Mouse (Mus musculus): ENCODE data around the gene Lin7b.
"Not testable (repeated sequence)": the region's sequence is repeated elsewhere in the genome, so short reads cannot be mapped to it uniquely, and the experiment has no call there.

Gene Lin7b

GRCm38 (mm10) chr7:45370475-45371311 is at the start of gene Lin7b:
Lin7b (minus strand) TSS chr7:45370583.
- DNase-seq (ENCODE audit: low spot score), result no peak

- DNase-seq (ENCODE audit: low spot score), result no peak
Measured at GRCm38 (mm10) chr7:45417962-45418492, 47.6 kb upstream of the Lin7b start.

DNA sequence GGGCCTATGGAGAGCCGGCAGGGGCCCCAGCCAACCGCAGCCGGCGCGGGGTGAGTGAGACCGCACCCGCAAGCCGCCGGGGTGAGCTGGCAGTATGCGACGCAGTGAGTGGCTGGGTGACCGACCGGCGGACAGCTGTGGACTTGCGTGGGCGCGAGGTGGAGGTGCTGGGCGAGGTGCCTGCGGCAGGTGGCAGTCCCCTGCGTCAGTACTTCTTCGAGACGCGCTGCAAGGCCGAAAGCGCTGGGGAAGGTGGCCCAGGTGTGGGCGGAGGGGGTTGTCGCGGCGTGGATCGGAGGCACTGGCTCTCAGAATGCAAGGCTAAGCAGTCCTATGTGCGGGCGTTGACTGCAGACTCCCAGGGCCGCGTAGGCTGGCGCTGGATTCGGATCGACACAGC is 45.3 kb upstream of the Lin7b start:
- DNase-seq (ENCODE audit: low spot score), result no peak

GRCm38 (mm10) chr7:45414740-45415224 is 44.4 kb upstream of the Lin7b start:
- no peak for DNase-seq (ENCODE audit: low spot score)

- DNase-seq (ENCODE audit: low spot score), result no peak
Measured at GRCm38 (mm10) chr7:45413864-45414739, 43.7 kb upstream of the Lin7b start.

DNA sequence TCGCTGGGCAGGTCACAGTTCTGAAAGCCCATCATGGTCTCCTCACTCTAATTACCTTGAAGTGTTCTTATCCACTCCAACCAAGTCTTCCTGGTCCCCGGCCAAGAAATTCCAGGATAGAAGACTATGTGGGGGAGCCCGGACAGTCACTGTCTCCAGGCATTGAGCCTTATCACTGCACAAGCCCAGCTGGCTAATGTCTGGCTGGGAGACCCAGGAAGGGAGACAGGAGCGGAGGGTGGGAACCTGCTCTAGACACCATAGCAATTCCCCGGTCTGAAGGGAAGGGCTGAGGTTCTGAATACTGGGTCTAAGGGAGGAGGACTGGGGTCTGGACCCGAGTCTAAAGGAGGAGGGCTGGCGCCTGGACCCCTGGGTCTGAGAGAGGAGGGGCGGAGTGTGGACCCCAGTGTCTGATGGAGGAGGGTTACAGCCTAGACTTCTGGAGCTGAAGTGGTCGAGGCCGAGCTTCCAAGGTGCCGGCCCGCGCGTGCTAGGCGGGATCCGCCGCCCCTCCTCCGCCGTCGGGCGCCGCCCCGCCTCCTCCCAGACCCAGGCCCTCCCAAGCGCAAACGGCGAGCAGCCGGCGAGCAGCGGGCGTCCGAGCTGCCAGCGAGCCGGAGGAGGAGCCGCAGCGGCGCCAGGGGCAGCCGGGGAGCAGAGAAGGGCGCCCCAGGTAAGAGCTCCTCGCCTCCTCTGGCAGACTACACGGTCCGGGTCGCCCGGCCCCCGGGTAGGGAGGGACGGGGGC is 42.9 kb upstream of the Lin7b start, which contains the start of gene Ntf5:
Gene Ntf5 (plus strand): TSS at position 583 of the 751 bp plus-strand sequence.
- peak; percentile 70 for DNase-seq (ENCODE audit: low spot score)

- DNase-seq (ENCODE audit: low spot score), result no peak
Measured at GRCm38 (mm10) chr7:45412421-45412820, 42.0 kb upstream of the Lin7b start.

DNA sequence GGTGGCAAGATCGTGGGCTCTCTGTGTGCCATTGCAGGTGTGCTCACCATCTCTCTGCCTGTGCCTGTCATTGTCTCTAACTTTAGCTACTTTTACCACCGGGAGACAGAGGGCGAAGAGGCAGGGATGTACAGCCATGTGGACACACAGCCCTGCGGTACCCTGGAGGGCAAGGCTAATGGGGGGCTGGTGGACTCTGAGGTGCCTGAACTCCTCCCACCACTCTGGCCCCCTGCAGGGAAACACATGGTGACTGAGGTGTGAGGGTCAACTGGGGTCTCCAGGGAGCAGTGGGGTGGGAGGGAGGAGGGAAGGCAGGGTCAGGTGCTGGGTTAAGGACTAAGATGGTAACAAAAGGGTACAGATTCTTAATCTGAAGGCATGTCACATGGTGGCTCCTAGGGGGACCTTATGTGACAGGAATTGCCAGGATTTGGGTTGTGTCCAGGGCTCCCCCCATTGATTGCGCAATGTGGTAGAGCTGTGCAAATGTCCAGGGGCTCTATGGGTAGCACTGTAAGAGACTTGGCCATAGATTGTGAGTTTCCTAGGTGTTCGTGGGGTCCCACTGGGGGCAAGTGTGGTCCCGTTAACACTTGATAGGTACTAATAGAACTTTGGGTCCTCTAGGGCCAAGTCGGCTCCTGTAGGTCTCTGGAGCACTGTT is 39.2 kb upstream of the Lin7b start:
- DNase-seq (ENCODE audit: low spot score), result no peak

- DNase-seq (ENCODE audit: low spot score), result no peak
Measured at GRCm38 (mm10) chr7:45408949-45409348, 38.6 kb upstream of the Lin7b start.

DNA sequence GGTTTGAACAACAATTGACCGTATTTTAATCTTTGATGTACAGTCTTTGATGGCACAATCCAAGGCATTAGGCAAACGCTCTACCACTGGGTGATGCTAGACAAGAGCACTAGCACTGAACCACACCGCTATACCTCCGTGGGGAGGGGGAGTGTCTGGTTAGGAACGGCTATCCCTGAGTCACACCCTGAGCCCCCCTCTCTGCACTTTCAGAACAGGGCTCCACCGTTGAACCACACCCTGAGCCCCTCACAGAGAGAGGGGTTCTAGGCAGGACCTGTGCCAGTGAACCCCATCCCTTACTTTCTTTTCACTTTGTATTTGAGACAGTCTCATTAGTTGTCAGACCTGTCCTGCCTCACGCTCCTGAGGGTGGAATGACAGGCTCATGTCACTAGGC is 38.0 kb upstream of the Lin7b start:
- DNase-seq (ENCODE audit: low spot score), result no peak

GRCm38 (mm10) chr7:45407836-45408235 is 37.5 kb upstream of the Lin7b start:
- DNase-seq (ENCODE audit: low spot score), result no peak

GRCm38 (mm10) chr7:45406157-45407156 is 36.1 kb upstream of the Lin7b start:
- DNase-seq (ENCODE audit: low spot score), result no peak

DNA sequence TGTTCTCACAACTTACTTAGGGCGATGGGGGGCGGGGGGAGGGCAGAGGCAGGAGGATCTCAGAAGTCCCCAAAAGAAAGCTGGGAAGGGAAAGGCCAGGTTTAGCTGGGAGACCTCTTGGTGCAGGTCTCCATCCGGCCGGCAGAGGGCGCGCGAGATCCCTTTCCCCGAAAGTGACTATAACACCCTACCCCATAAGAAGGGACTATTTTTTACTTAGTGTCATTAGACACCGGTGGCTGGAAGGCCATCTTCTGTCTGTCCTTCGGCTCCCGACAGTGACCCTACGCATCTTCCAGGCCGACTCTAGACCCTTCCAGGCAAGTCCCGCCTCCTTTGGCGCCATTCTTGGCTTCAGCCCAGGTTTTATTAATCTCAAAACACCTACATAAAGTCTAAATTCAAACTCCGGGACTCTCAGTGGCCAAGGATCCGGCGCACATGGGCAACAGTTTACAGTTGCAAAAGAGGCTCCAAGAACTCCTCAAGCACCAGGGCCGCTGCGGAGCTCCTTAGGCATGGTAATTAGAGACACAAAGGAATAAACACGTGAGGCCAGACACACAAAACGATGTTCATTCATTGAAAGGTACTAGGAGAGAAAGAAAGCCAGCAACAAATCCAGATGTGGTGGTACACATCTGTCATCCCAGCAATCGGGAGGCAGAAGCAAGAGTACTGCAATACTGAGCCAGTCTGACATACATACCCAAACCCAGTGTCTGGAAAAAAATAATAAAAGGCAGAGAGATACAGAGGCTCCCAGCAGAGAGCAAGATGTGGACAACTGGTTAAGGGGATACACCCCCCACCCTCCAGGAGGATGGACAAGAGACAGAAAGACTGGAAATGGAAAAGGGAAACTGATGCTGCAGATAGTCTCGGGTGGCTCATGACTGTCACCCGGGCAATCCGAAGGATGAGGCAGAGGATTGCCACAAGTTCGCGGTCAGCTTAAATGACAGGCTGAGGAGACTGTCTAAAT is 35.0 kb upstream of the Lin7b start, which contains the start of gene Kcna7:
Gene Kcna7 (plus strand): TSS at position 563 of the 985 bp plus-strand sequence.
- DNase-seq (ENCODE audit: low spot score), result peak; percentile 49

DNA sequence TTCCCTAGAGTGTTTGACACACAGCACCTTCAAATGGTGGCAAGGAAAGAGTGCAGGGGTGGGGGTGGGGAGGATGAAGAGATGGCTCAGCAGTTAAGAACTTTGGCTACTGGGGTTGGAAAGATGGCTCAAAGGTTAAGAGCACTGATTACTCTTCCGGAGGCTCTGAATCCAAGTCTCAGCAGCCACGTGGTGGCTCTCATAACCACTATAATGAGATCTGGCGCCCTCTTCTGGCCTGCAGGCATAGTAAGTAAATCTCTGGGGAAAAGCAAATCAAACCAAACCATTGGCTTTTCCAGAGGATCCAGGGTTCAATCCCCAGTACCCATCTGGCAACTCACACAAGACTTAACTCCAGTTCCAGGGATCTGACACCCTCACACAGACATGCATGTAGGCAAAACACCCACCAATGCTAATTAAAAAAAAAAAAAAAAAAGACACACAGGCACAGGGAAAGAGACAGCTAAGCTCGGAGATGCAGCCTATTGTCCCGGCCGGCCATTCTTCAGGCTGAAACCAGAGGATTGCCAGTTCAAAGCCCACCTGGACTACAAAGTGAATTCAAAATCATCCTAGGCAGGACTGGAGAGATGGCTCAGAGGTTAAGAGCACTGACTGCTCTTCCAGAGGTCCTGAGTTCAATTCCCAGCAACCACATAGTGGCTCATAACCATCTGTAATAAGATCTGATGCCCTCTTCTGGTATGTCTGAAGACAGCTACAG is 33.3 kb upstream of the Lin7b start:
- DNase-seq (ENCODE audit: low spot score), result peak; percentile 65

DNA sequence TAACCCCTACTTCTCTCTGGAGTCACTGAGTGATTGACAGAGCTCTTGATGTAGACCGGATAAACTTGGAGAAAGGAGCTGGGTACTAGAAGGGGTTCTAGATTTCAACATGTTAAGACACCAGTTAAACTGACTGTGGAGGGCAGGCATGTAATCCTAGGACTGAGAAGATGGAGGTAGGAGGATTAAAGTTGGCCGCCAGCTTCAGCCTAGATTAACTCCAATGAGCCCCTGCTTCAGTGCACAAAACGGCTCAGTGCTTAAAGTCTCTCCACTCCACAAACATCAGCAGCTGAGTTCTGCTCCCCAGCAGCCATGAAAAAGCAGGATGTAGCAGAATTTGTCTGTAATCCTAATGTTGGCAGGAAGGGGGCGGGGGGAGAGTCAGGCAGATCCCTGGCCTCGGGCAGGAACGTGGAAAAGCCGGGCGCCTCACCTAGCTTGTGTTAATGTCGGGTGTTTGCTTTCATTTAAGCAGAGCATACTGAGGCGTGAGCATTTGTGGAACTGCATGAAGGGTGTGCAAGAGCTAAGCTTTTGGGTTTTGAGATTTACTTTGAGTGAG is 31.2 kb upstream of the Lin7b start:
- DNase-seq (ENCODE audit: low spot score), result no peak

GRCm38 (mm10) chr7:45396787-45397186 is 26.4 kb upstream of the Lin7b start:
- peak; percentile 32 for DNase-seq (ENCODE audit: low spot score)

DNA sequence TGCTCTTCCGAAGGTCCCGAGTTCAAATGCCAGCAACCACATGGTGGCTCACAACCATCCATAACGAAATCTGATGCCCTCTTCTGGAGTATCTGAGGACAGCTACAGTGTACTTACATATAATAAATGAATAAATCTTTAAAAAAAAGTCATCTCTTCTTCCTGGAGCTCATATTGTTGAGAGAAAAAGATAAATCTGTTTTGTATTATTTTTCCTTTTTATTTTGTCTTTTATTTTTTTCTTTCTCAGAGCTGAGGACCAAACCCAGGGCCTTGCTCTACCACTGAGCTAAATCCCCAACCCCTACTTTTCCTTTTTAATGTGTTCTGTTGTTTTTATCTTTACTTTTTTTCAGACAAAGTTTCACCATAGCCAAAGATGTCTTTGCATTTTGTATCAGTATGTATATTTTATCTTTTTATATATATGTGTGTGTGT is 26.0 kb upstream of the Lin7b start:
- not testable (repeated sequence) for DNase-seq (ENCODE audit: low spot score)
